Mouse (Mus musculus) cerebellum, adult (tissue): ENCODE measurements at regions not wholly inside any gene's neighbourhood (a gene's known extent, or its start where the extent isn't known, plus 50 kb on each side); places are given as distances from the start of the nearest gene placed in this dataset.

Experiments
- ATAC-seq: cut with Nextera tagmentation; 2 replicates; pipeline ENCODE4 v1.9.2; 2017; ENCODE audit warnings: mild to moderate bottlenecking, moderate library complexity, mixed read lengths; ENCODE audit not compliant: insufficient number of reproducible peaks, low FRiP score, low TSS enrichment

GRCm38 (mm10) chr10:101269371-101269770 is 411.9 kb upstream of the Mgat4c start:
- no peak for ATAC-seq

GRCm38 (mm10) chr10:101271459-101272299 is 409.6 kb upstream of the Mgat4c start:
- no peak for ATAC-seq

GRCm38 (mm10) chr10:101288082-101288481 is 393.2 kb upstream of the Mgat4c start:
- ATAC-seq, result no peak

GRCm38 (mm10) chr10:101302138-101302780 is 379.0 kb upstream of the Mgat4c start:
- ATAC-seq, result no peak

- no peak for ATAC-seq
These were observed 377.2 kb upstream of the Mgat4c start for GRCm38 (mm10) chr10:101304075-101304474.

GRCm38 (mm10) chr10:101316659-101317338 is 364.5 kb upstream of the Mgat4c start:
- no peak for ATAC-seq

GRCm38 (mm10) chr10:101321080-101321717 is 360.1 kb upstream of the Mgat4c start:
- no peak for ATAC-seq

GRCm38 (mm10) chr10:101324537-101324936 is 356.8 kb upstream of the Mgat4c start:
- ATAC-seq, result no peak

GRCm38 (mm10) chr10:101328545-101328944 is 352.7 kb upstream of the Mgat4c start:
- no peak for ATAC-seq

GRCm38 (mm10) chr10:101330109-101330508 is 351.2 kb upstream of the Mgat4c start:
- no peak for ATAC-seq

- ATAC-seq, result no peak
These were observed 346.2 kb upstream of the Mgat4c start for GRCm38 (mm10) chr10:101335136-101335535.

GRCm38 (mm10) chr10:101339565-101339964 is 341.7 kb upstream of the Mgat4c start:
- peak; percentile 84 for ATAC-seq

- no peak for ATAC-seq
These were observed 330.9 kb upstream of the Mgat4c start for GRCm38 (mm10) chr10:101350198-101350897.

GRCm38 (mm10) chr10:101373850-101374581 is 307.3 kb upstream of the Mgat4c start:
- no peak; the same call in 1 of the 2 replicates for ATAC-seq

GRCm38 (mm10) chr10:101393416-101393815 is 287.9 kb upstream of the Mgat4c start:
- no peak for ATAC-seq

GRCm38 (mm10) chr10:101399206-101399605 is 282.1 kb upstream of the Mgat4c start:
- ATAC-seq, result no peak

GRCm38 (mm10) chr10:101415262-101415661 is 266.0 kb upstream of the Mgat4c start:
- ATAC-seq, result no peak

GRCm38 (mm10) chr10:101422562-101422961 is 258.7 kb upstream of the Mgat4c start:
- ATAC-seq, result no peak
